In the genomic region with DNA sequence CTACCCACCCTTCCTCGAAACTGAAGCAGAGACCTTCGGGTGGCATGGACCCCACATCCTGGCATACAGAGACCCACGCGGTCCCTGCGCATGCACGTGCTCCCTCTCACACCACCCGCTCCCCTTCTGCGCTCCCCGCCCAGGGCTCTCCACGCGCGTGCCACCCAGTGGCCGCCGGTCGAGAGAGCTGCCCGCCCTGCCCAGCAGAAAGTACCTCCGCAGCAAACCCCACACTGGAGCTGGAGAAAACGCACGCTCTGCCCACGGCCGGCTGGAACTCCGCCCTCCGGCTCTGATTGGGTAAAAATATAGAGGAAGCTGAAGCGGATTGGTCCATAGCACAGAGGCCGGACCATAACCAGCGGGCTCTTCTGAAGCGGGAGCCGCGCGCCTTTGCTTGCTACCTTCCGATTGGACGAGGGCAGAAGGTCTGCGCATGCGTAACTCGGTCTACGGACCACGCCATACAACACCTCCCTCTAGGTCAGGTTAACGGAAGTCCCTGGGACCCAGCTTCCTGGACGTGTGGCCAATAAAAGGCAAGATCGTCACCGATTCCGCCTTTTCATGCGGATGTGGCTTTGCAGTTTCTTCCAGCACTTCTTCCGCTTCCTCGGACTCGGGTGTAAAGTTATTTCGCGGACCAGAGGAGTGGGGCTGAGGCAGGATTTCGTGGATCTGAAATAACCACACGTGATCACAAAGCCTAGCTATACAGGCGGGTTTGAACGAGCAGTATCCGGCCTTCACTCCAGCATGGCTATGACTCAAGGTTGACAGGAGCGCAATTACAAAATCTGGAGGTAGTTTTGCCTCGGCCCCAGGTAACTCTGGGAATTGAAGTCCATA, we compare ENCODE assay signal across 8 mouse cellular contexts. TPM values are rescaled to one million over a fixed set of nuclear protein-coding genes. Genes with fewer than 3 reads are reported as not detected.
A peak's percentile ranks its signal among the peaks of the same experiment; 100 is the strongest.
DNase-seq lines count a peak whose midpoint lies in the region; ATAC-seq lines count a peak whose summit lies in the region.

A gene (minus strand): TSS at position 280 of the 849 bp plus-strand sequence.

- no peaks in the 10 kb centered on the region for H3K36me3 ChIP-seq in hindbrain, embryonic 16.5 days (ENCODE audit: control insufficient read depth, insufficient read depth, low read length)
- no peaks in the 10 kb centered on the region for H3K36me3 ChIP-seq in macrophage (ENCODE audit: inconsistent target)

- H3K9ac ChIP-seq in hindbrain, embryonic 16.5 days (ENCODE audit: low read depth, low read length): peak within 1 kb of the TSS; percentile 82

- peak; percentile 99 for DNase-seq in WW6 (ENCODE audit: low read depth, low spot score)
- peak; percentile 95 to 98 for DNase-seq in cerebellum, postnatal 4 days (ENCODE audit: low spot score in 2 of 2)
- DNase-seq in gastrocnemius, adult 18-20 months (ENCODE audit: low spot score): peak; percentile 99
- peak; percentile 99 for DNase-seq in left cerebral cortex, adult 18-20 months (ENCODE audit: low spot score in 2 of 2)
- DNase-seq in right cerebral cortex, adult 18-20 months: peak; percentile 100
- peak; percentile 98 for DNase-seq in urinary bladder, postnatal 10 days (ENCODE audit: low spot score)

- ATAC-seq in hindbrain, embryonic 16.5 days: peak; percentile 100

- peak within 1 kb of the TSS; percentile 68 for H3K4me3 ChIP-seq in hindbrain, embryonic 16.5 days (ENCODE audit: low read length)
- H3K4me3 ChIP-seq in macrophage (ENCODE audit: inconsistent target): peak within 1 kb of the TSS; percentile 80

- H3K79me2 ChIP-seq in macrophage (ENCODE audit: inconsistent target): peaks cover 12% of the 10 kb centered on the region

- H3K9me3 ChIP-seq in hindbrain, embryonic 16.5 days (ENCODE audit: control insufficient read depth, low read length): no peaks in the 10 kb centered on the region

- peak within 1 kb of the TSS; percentile 78 for H3K27ac ChIP-seq in hindbrain, embryonic 16.5 days (ENCODE audit: low read depth, low read length)
- H3K27ac ChIP-seq in macrophage: peak within 1 kb of the TSS; percentile 88

- peaks cover 10% of the 10 kb centered on the region for H3K4me1 ChIP-seq in hindbrain, embryonic 16.5 days (ENCODE audit: control insufficient read depth, insufficient read depth, low read depth, low read length)

- WGBS in hindbrain, embryonic 16.5 days: under 1% methylated on average over 55 of the region's 55 CpGs
- WGBS in macrophage (ENCODE audit: missing documents): under 1% methylated on average over 55 of the region's 55 CpGs

- peak within 1 kb of the TSS; percentile 90 for H3K4me2 ChIP-seq in hindbrain, embryonic 16.5 days (ENCODE audit: low read length)

- H3K27me3 ChIP-seq in hindbrain, embryonic 16.5 days (replicated peaks; ENCODE audit: control insufficient read depth, insufficient read depth, low read length): no peaks in the 10 kb centered on the region

RNA-seq across cellular contexts. Expression of the gene that starts here (rescaled TPM):
- total RNA-seq in gastrocnemius, adult 18-20 months (2021): 1 to 10 TPM; 2.1 to 2.7 TPM
- polyA plus RNA-seq in hindbrain, embryonic 16.5 days (2015; fragmentation: Nextera tagmentation; extraction: Ambion mirVana): 4.3 and 7.1 TPM in 2 replicates
- total RNA-seq in left cerebral cortex, adult 18-20 months (2021): 1 to 10 TPM; 3.0 TPM
- total RNA-seq in macrophage (2018; cell fraction: chromatin; rRNA removed): 1 to 10 TPM in 9 of 26 experiments, under 1 TPM in 10, not detected in 7; 0.16 to 3.7 (median 0.99) TPM
- 1 to 10 TPM; 1.2 to 3.5 (median 2.4) TPM for total RNA-seq in macrophage (2018; cell fraction: cytosol; rRNA removed)
- total RNA-seq in macrophage (2018; cell fraction: nucleus; rRNA removed): 1 to 10 TPM in 13 of 26 experiments, under 1 TPM in 13; 0.23 to 4.1 (median 0.99) TPM
- 2.0 to 5.8 TPM (median 3.1 TPM) in 3 replicates for polyA plus RNA-seq in macrophage (2018)

Comparison
In these comparisons a context has a peak if more than half of its experiments do, and no peak if none do; other contexts are left out.
1. Peak in every context shown above with its lines: DNase-seq, ATAC-seq, H3K4me3 ChIP-seq and H3K27ac ChIP-seq.